In genomic region chr7:102249531-102249895, GRCm38 (mm10) we compare ENCODE assay signal across 8 mouse cellular contexts. TPM values are rescaled to one million over a fixed set of nuclear protein-coding genes. Genes with fewer than 3 reads are reported as not detected.
A peak's percentile ranks its signal among the peaks of the same experiment; 100 is the strongest.
DNase-seq lines count a peak whose midpoint lies in the region; ATAC-seq and TF ChIP-seq lines count a peak whose summit lies in the region.

No protein-coding gene starts in this region.

- no peaks in the 10 kb centered on the region for H3K9me3 ChIP-seq in hindbrain, embryonic 13.5 days

- peak overlapping the region; percentile 85 for H3K4me3 ChIP-seq in spleen, adult 2 months (ENCODE audit: extremely low read depth, insufficient read depth, insufficient read length)
- H3K4me3 ChIP-seq in hindbrain, embryonic 13.5 days = peak overlapping the region; percentile 68

- no peak for TF ChIP-seq CTCF in spleen, adult 2 months (IDR thresholded peaks at IDR 0.05; ENCODE audit: extremely low read depth, insufficient read depth, insufficient read length, insufficient replicate concordance)

- ATAC-seq in hindbrain, embryonic 13.5 days (ENCODE audit: low FRiP score) = peak; percentile 34
- ATAC-seq in megakaryocyte progenitor cell, adult 5-6 weeks (replicated peaks; ENCODE audit: poor library complexity) = 0 out of 2 replicates have a peak, but pooled peaks have one; percentile 3

- WGBS in spleen, adult 2 months = under 1% methylated on average over 23 of the region's 23 CpGs
- WGBS in hindbrain, embryonic 13.5 days = under 1% methylated on average over 23 of the region's 23 CpGs

- peak overlapping the region; percentile 90 for H3K4me2 ChIP-seq in hindbrain, embryonic 13.5 days

- peak overlapping the region; percentile 85 for H3K9ac ChIP-seq in hindbrain, embryonic 13.5 days

- DNase-seq in cerebellum, postnatal 10 days = peak; percentile 55 to 56
- no peak for DNase-seq in cerebellum, adult 9-10 months
- peak; percentile 38 to 67 for DNase-seq in spleen, adult 2 months (ENCODE audit: low read depth in 1 of 2, low spot score in 2 of 2)
- no peak for DNase-seq in spleen, postnatal 10 days (ENCODE audit: low spot score in 2 of 2)
- DNase-seq in testis, postnatal 14 days (ENCODE audit: low spot score) = peak; percentile 83
- no peak for DNase-seq in adrenal gland, adult 8-10 months

- TF ChIP-seq POLR2A in spleen, adult 2 months (IDR thresholded peaks at IDR 0.05; ENCODE audit: low read depth, low read length) = no peak

- peak overlapping the region; percentile 97 for H3K27ac ChIP-seq in spleen, adult 2 months (ENCODE audit: insufficient read depth, low read length)
- H3K27ac ChIP-seq in hindbrain, embryonic 13.5 days = peak overlapping the region; percentile 67

- H3K36me3 ChIP-seq in spleen, adult 2 months (ENCODE audit: control insufficient read depth, insufficient read depth, low read length) = no peaks in the 10 kb centered on the region
- H3K36me3 ChIP-seq in hindbrain, embryonic 13.5 days = no peaks in the 10 kb centered on the region

- no peaks in the 10 kb centered on the region for H3K27me3 ChIP-seq in spleen, adult 2 months (ENCODE audit: control insufficient read depth, insufficient read depth, low read length)
- no peaks in the 10 kb centered on the region for H3K27me3 ChIP-seq in hindbrain, embryonic 13.5 days

- H3K4me1 ChIP-seq in spleen, adult 2 months (ENCODE audit: control insufficient read depth, insufficient read depth, insufficient read length) = peaks cover 42% of the 10 kb centered on the region
- H3K4me1 ChIP-seq in hindbrain, embryonic 13.5 days (replicated peaks) = peaks cover 49% of the 10 kb centered on the region

RNA-seq across cellular contexts. Expression of gene Rhog, which starts 6.3 kb away (rescaled TPM):
- polyA plus RNA-seq in spleen, adult 2 months (2012; rRNA removed) = 165 and 178 TPM in 2 replicates
- polyA plus RNA-seq in hindbrain, embryonic 13.5 days (2015; fragmentation: Nextera tagmentation; extraction: Ambion mirVana) = 19.1 and 21.0 TPM in 2 replicates
- total RNA-seq in megakaryocyte progenitor cell, adult 5-6 weeks (2015) = 208 and 213 TPM in 2 replicates
- total RNA-seq in megakaryocyte progenitor cell, adult 5-6 weeks (2017) = 44.7 and 47.3 TPM in 2 replicates
- total RNA-seq in adrenal gland, adult 8-10 months (2022) = 10 to 100 TPM; 39.8 to 54.4 (median 47.5) TPM

RNA-seq across cellular contexts. Expression of gene Stim1, which starts 18.1 kb away (rescaled TPM):
- polyA plus RNA-seq in spleen, adult 2 months (2012; rRNA removed) = 49.3 and 57.8 TPM in 2 replicates
- 9.6 and 9.9 TPM in 2 replicates for polyA plus RNA-seq in hindbrain, embryonic 13.5 days (2015; fragmentation: Nextera tagmentation; extraction: Ambion mirVana)
- 22.4 and 23.5 TPM in 2 replicates for total RNA-seq in megakaryocyte progenitor cell, adult 5-6 weeks (2015)
- 33.5 and 36.4 TPM in 2 replicates for total RNA-seq in megakaryocyte progenitor cell, adult 5-6 weeks (2017)
- total RNA-seq in adrenal gland, adult 8-10 months (2022) = 10 to 100 TPM; 74.4 to 93.6 (median 83.3) TPM

RNA-seq across cellular contexts. Expression of gene Pgap2, which starts 39.5 kb away (rescaled TPM):
- polyA plus RNA-seq in spleen, adult 2 months (2012; rRNA removed) = 57.8 and 72.9 TPM in 2 replicates
- polyA plus RNA-seq in hindbrain, embryonic 13.5 days (2015; fragmentation: Nextera tagmentation; extraction: Ambion mirVana) = 48.0 and 53.0 TPM in 2 replicates
- 71.9 and 80.7 TPM in 2 replicates for total RNA-seq in megakaryocyte progenitor cell, adult 5-6 weeks (2015)
- 30.6 and 32.9 TPM in 2 replicates for total RNA-seq in megakaryocyte progenitor cell, adult 5-6 weeks (2017)
- total RNA-seq in adrenal gland, adult 8-10 months (2022) = 10 to 100 TPM; 76.4 to 94.5 (median 93.0) TPM

RNA-seq across cellular contexts. Expression of gene Nup98, which starts 39.5 kb away (rescaled TPM):
- polyA plus RNA-seq in spleen, adult 2 months (2012; rRNA removed) = 11.5 and 13.5 TPM in 2 replicates
- 23.4 and 25.0 TPM in 2 replicates for polyA plus RNA-seq in hindbrain, embryonic 13.5 days (2015; fragmentation: Nextera tagmentation; extraction: Ambion mirVana)
- 75.3 TPM in 2 replicates for total RNA-seq in megakaryocyte progenitor cell, adult 5-6 weeks (2015)
- 41.3 and 46.1 TPM in 2 replicates for total RNA-seq in megakaryocyte progenitor cell, adult 5-6 weeks (2017)
- 10 to 100 TPM; 56.0 to 84.3 (median 74.0) TPM for total RNA-seq in adrenal gland, adult 8-10 months (2022)

Comparison
In these comparisons a context has a peak if more than half of its experiments do, and no peak if none do; other contexts are left out.
1. DNase-seq: peak in cerebellum, postnatal 10 days (2 of 2), spleen, adult 2 months (2 of 2) and testis, postnatal 14 days (single experiment); none in cerebellum, adult 9-10 months (single experiment), spleen, postnatal 10 days (0 of 2) and adrenal gland, adult 8-10 months (single experiment).